Mouse (Mus musculus) heart, postnatal 10 days (tissue): Measurements from ENCODE around the gene Cdk15. TPM values are rescaled to one million over a fixed set of nuclear protein-coding genes. Genes with fewer than 3 reads are reported as not detected.

Source experiments
- total RNA-seq, 2 experiments: library from RNA; stranded (reverse); gene quantifications; 2 replicates each; pipeline ENCODE4 v1.2.3; 2021

The Cdk15 gene
- total RNA-seq, 2 experiments from 2014 or later: 0.22 TPM; not detected in 1

Other genes starting within 250 kb of the Cdk15 start
- gene C2cd6, start 162.0 kb upstream of the Cdk15 start, total RNA-seq: not detected
- gene Tmem237, start 136.5 kb upstream of the Cdk15 start, total RNA-seq: 1 to 10 TPM; 4.3 to 6.2 TPM
- under 1 TPM in 1 of 2 experiments, not detected in 1; 0.24 TPM for gene Mpp4, start 93.5 kb upstream of the Cdk15 start, total RNA-seq
- 10 to 100 TPM; 10.7 to 11.0 TPM for gene Als2, start 19.7 kb upstream of the Cdk15 start, total RNA-seq
- 1 to 10 TPM; 6.4 to 6.7 TPM for gene Fzd7, start 225.5 kb downstream of the Cdk15 start, total RNA-seq